Mouse (Mus musculus) stomach, embryonic 14.5 days (tissue): ENCODE results near the gene Gm20481. TPM values are rescaled to one million over a fixed set of nuclear protein-coding genes. Genes with fewer than 3 reads are reported as not detected.

Experiments
- ATAC-seq: fragments of 200-750 bp; cut with Nextera tagmentation; 2 replicates; pipeline ENCODE4 v1.8.0; 2017; ENCODE audit warnings: low read depth, moderate TSS enrichment; ENCODE audit not compliant: insufficient number of reproducible peaks, insufficient read depth, low FRiP score
- H3K27ac ChIP-seq: fragments of 300-500 bp; sonication (generic); 2 replicates; pipeline ENCODE4 v1.5.1; 2014; ENCODE audit warnings: mild to moderate bottlenecking, low read length, moderate library complexity, mixed read lengths
- H3K27me3 ChIP-seq: fragments of 300-500 bp; sonication (generic); 2 replicates; pipeline ENCODE4 v1.6.1; 2014; ENCODE audit warnings: low read length, control low read depth, mixed read lengths; ENCODE audit not compliant: control insufficient read depth, insufficient read depth
- H3K36me3 ChIP-seq: fragments of 300-500 bp; sonication (generic); 2 replicates; pipeline ENCODE4 v1.6.1; 2014; ENCODE audit warnings: mild to moderate bottlenecking, control low read depth, low read length, moderate library complexity, mixed read lengths; ENCODE audit not compliant: control insufficient read depth, insufficient read depth
- H3K4me1 ChIP-seq: fragments of 300-500 bp; sonication (generic); 2 replicates; pipeline ENCODE4 v1.6.1; 2014; ENCODE audit warnings: low read length, control low read depth, mixed read lengths; ENCODE audit not compliant: control insufficient read depth, insufficient read depth
- H3K4me2 ChIP-seq: fragments of 300-500 bp; sonication (generic); replicated peaks from 2 replicates; pipeline ENCODE4 v1.6.1; 2014; ENCODE audit warnings: low read depth, low read length, control low read depth
- H3K4me3 ChIP-seq: fragments of 300-500 bp; sonication (generic); 2 replicates; pipeline ENCODE4 v1.5.1; 2014; ENCODE audit warnings: low read depth, low read length, control low read depth
- H3K9ac ChIP-seq: fragments of 300-500 bp; sonication (generic); replicated peaks from 2 replicates; pipeline ENCODE4 v1.6.1; 2014; ENCODE audit warnings: low read depth, mild to moderate bottlenecking, control low read depth, low read length, moderate library complexity, mixed read lengths
- H3K9me3 ChIP-seq: fragments of 300-500 bp; sonication (generic); 2 replicates; pipeline ENCODE4 v1.6.1; 2016; ENCODE audit warnings: low read depth, low read length, control low read depth; ENCODE audit not compliant: control insufficient read depth
- WGBS: fragments of 180-500 bp; shearing (Covaris S2); extraction: QIAGEN DNeasy Blood & Tissue Kit; methylation state at CpG from one replicate; pipeline ENCODE4 v1.1.7; 2014; 5-methylcytosine and 5-hydroxymethylcytosine counted together
- polyA plus RNA-seq: library from polyadenylated mRNA; unstranded; fragments of >200 nt; fragmentation: Nextera tagmentation; extraction: Ambion mirVana; gene quantifications from 2 replicates; pipeline ENCODE4 v1.2.1, GENCODE M21; 2014

The Gm20481 gene
- polyA plus RNA-seq, 1 experiment from 2014 or later = not detected

DNA sequence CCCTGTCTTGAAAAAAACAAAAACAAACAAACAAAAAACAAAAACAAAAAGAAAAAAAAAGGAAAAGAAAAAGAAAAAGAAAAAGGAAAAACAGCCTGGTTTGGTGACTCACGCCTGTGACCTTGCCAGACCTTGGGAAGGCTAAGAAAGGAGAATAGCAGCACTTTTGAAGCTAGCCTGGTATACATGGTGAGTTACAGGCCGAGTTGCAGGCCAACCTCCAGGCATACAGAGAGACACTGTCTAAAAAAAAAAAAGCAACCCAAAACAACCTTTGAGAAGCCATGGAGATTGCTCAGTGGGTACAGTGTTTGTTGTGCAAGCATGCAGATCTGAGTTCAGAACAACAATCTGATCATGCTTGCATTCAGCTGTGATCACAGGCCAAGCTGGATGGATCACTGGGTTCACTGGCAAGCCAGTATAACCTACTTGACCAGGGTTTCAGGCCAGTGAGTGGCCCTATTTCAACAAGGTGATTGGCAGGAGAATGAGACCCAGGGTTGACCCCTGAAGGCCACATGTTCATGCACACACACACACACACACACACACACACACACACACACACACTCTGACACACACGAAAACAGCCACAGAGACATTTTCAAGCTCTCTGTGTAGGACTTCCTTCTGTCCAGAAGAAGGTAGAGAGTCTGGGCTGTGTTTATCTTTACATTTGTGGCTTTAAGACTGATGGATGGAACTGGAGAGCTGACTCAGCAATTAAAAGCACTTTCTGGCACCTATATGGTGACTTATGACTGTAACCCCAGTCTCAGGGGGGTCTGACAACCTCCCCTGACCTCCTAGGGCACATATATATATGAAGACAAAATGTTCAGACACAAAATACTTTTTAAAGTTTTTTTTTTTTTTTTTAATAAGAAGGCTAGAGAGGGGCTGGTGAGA is 6.1 kb downstream of the Gm20481 start:
- no peak for ATAC-seq
- no peak overlapping the region for H3K27ac ChIP-seq
- H3K4me3 ChIP-seq = no peak overlapping the region
- 74% methylated on average over 3 of the region's 3 CpGs for WGBS
- no peaks in the 10 kb centered on the region for H3K9me3 ChIP-seq
- no peak overlapping the region for H3K4me2 ChIP-seq
- H3K4me1 ChIP-seq = peaks cover 2% of the 10 kb centered on the region; the same call in 1 of the 2 replicates
- no peaks in the 10 kb centered on the region for H3K27me3 ChIP-seq
- no peaks in the 10 kb centered on the region for H3K36me3 ChIP-seq
- no peak overlapping the region for H3K9ac ChIP-seq

DNA sequence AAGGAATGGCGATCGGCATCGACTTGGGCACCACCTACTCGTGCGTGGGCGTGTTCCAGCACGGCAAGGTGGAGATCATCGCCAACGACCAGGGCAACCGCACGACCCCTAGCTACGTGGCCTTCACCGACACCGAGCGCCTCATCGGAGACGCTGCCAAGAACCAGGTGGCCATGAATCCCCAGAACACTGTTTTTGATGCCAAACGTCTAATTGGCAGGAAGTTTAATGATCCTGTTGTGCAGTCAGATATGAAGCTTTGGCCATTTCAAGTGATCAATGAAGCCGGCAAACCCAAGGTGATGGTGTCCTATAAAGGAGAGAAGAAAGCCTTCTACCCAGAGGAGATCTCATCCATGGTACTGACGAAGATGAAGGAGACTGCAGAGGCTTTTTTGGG is 7.3 kb downstream of the Gm20481 start:
- 92% methylated on average over 20 of the region's 20 CpGs for WGBS
- H3K27me3 ChIP-seq = no peaks in the 10 kb centered on the region

DNA sequence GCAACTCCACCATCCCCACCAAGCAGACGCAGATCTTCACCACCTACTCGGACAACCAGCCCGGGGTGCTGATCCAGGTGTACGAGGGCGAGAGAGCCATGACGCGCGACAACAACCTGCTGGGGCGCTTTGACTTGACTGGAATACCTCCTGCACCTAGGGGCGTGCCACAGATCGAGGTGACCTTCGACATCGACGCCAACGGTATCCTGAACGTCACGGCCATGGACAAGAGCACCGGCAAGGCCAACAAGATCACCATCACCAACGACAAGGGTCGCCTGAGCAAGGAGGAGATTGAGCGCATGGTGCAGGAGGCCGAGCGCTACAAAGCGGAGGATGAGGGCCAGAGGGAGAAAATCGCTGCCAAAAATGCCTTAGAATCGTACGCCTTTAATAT is 8.5 kb downstream of the Gm20481 start:
- no peaks in the 10 kb centered on the region for H3K36me3 ChIP-seq
- no peaks in the 10 kb centered on the region for H3K9me3 ChIP-seq
- H3K4me3 ChIP-seq = no peak overlapping the region
- no peak overlapping the region for H3K27ac ChIP-seq
- peaks cover 10% of the 10 kb centered on the region; the same call in 1 of the 2 replicates for H3K4me1 ChIP-seq
- H3K9ac ChIP-seq = no peak overlapping the region
- H3K27me3 ChIP-seq = no peaks in the 10 kb centered on the region
- H3K4me2 ChIP-seq = no peak overlapping the region
- no peak for ATAC-seq
- WGBS = 84% methylated on average over 27 of the region's 27 CpGs

More for the DNA sequence above, 7.3 kb downstream of the Gm20481 start:
- Histone ChIP-seq H3K36me3 (no peaks in the 10 kb centered on the region), H3K4me1 (peaks cover 5% of the 10 kb centered on the region; the same call in 1 of the 2 replicates), H3K4me2 (no peak overlapping the region), H3K9ac (no peak overlapping the region), H3K9me3 (no peaks in the 10 kb centered on the region), H3K4me3 (no peak overlapping the region), H3K27ac (no peak overlapping the region)
- ATAC-seq = no peak

DNA sequence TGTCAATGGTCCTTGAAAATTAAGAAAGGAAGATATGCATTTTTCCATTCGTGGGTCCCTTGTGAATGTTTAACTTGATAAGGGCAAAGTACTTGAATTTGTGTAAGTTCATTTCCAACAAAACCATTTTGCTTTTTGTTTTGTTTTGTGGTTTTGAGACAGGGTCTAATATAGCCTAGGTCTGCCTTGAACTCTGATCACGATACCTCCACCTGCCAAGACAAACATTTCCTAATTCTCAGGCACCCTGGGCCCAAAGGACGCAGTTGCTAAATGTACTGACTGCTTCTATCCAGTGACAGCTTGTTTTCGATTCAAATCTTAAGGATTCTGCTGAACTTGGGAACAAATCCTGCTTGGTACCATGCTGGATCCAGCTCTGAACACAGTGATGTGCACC is 9.9 kb downstream of the Gm20481 start:
- no peaks in the 10 kb centered on the region for H3K9me3 ChIP-seq
- no peak for ATAC-seq
- H3K4me3 ChIP-seq = no peak overlapping the region
- no peak overlapping the region for H3K4me2 ChIP-seq
- H3K4me1 ChIP-seq = peaks cover 10% of the 10 kb centered on the region; the same call in 1 of the 2 replicates
- no peaks in the 10 kb centered on the region for H3K36me3 ChIP-seq
- WGBS = 92% methylated on average over 4 of the region's 4 CpGs
- no peaks in the 10 kb centered on the region for H3K27me3 ChIP-seq
- no peak overlapping the region for H3K9ac ChIP-seq
- no peak overlapping the region for H3K27ac ChIP-seq

DNA sequence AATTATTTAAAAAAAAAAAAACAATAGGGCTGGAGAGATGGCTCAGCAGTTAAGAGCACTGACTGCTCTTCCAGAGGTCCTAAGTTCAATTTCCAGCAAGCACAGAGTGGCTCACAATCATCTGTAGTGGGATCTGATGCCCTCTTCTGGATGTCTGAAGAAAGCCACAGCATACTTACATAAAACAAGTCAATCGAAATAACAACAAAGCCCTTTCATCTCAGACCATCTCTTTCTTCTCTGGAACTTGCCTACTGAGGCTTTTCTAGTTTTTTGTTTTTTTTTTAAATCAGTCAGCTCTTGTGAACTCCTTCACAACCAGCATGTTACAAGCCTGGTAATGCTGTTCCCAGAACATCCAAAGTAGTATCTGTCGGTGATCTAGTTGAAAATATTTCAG is 10.9 kb downstream of the Gm20481 start:
- Histone ChIP-seq H3K4me3 (peak overlapping the region; percentile 91), H3K4me2 (peak overlapping the region; percentile 83), H3K36me3 (peaks cover 6% of the 10 kb centered on the region), H3K9ac (peak overlapping the region; percentile 91), H3K4me1 (peaks cover 10% of the 10 kb centered on the region; the same call in 1 of the 2 replicates), H3K27ac (peak overlapping the region; percentile 99; the same call in 1 of the 2 replicates), H3K27me3 (no peaks in the 10 kb centered on the region), H3K9me3 (no peaks in the 10 kb centered on the region)
- ATAC-seq = no peak
- WGBS = 16% methylated on average over 2 of the region's 2 CpGs

DNA sequence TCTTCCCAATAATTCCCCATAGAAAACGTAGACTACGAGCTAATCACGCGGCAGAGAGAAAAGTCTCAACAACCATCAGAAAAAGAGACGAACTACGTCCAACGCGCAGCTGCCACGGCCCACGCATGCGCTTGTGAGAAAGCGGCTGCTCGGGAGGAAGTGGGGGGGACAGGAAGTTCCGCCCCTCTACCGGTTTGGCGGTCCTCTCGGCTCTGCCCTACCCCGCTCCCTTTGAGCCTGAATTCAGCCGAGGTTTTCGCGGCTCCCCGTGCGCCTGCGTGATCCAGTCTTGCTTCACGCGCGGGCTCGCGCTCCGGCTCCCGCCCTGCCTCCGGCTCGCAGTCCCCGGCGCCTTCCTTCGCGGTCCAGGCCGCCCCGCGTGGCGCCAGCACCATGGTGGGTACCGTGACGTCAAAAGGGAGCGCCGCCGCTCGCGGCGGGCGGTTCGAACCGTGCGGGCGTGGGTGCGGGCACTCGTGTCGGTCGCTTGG is 12.0 kb downstream of the Gm20481 start, which contains the start of gene Lsm2:
Gene Lsm2 (plus strand): TSS at position 173 of the 491 bp plus-strand sequence.
- Histone ChIP-seq H3K27me3 (no peaks in the 10 kb centered on the region), H3K9ac (peak within 1 kb of the TSS; percentile 91), H3K9me3 (no peaks in the 10 kb centered on the region), H3K4me1 (peaks cover 10% of the 10 kb centered on the region; the same call in 1 of the 2 replicates), H3K27ac (peak within 1 kb of the TSS; percentile 99), H3K4me3 (peak within 1 kb of the TSS; percentile 91), H3K36me3 (peaks cover 17% of the 10 kb centered on the region), H3K4me2 (peak within 1 kb of the TSS; percentile 83)
- peak; percentile 93 for ATAC-seq
- 0% methylated on average over 58 of the region's 58 CpGs for WGBS

DNA sequence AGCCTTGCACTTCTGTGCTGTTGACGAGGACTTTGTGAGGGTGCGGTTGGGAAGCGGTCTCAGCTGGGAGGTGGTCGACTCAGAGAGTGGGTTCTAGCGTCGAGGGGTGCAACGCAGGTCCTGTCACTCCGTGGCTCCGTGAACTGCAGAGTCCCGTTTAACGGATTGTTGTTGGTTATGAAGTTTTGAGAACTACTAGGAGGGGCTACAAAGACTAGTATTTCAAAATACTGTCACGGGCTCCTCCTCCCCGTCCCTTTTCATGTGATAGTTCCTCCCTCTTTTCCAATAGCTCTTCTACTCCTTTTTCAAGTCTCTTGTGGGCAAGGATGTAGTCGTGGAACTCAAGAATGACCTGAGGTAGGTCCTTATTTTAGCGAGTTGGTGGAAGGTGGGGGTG is 12.6 kb downstream of the Gm20481 start:
- ATAC-seq = peak; percentile 38

DNA sequence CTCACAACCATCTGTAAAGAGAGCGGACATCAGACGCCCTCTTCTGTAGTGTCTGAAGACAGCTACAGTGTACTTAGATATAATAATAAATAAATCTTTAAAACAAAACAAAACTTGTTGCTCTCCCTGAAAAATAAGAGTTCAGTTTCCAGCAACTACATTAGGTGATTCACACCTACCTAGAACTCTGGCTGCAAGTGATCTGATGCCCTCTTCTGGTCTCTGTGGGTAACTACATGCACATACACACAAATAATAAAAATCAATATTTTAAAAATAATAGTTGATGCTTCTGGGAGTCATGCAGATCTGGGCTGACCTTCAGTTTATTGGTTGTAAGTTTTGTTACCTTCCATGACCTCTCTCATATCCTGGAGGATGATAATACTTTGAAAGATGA is 14.5 kb downstream of the Gm20481 start:
- peaks cover 21% of the 10 kb centered on the region for H3K36me3 ChIP-seq
- H3K9ac ChIP-seq = no peak overlapping the region
- no peak overlapping the region for H3K27ac ChIP-seq
- H3K4me1 ChIP-seq = peaks cover 10% of the 10 kb centered on the region; the same call in 1 of the 2 replicates
- no peak overlapping the region for H3K4me3 ChIP-seq
- WGBS = 66% methylated on average over 2 of the region's 2 CpGs
- no peak overlapping the region for H3K4me2 ChIP-seq
- no peaks in the 10 kb centered on the region for H3K9me3 ChIP-seq
- H3K27me3 ChIP-seq = no peaks in the 10 kb centered on the region
- no peak for ATAC-seq

More for the DNA sequence above, 12.6 kb downstream of the Gm20481 start:
- peak overlapping the region; percentile 83 for H3K4me2 ChIP-seq
- H3K4me1 ChIP-seq = peaks cover 10% of the 10 kb centered on the region; the same call in 1 of the 2 replicates
- peak overlapping the region; percentile 91 for H3K4me3 ChIP-seq
- peak overlapping the region; percentile 99 for H3K27ac ChIP-seq
- WGBS = under 1% methylated on average over 15 of the region's 15 CpGs
- H3K36me3 ChIP-seq = peaks cover 19% of the 10 kb centered on the region
- H3K9ac ChIP-seq = peak overlapping the region; percentile 91
- no peaks in the 10 kb centered on the region for H3K27me3 ChIP-seq
- no peaks in the 10 kb centered on the region for H3K9me3 ChIP-seq
